Mouse (Mus musculus): Measurements from ENCODE around the gene Gpr61. TPM values are rescaled to one million over a fixed set of nuclear protein-coding genes. Genes with fewer than 3 reads are reported as not detected.
A peak's percentile ranks its signal among the peaks of the same experiment; 100 is the strongest.

Gene Gpr61
- polyA plus RNA-seq, 1 experiment from 2014 or later, result not detected

- no peaks in the 10 kb centered on the region for H3K36me3 ChIP-seq (replicated peaks; ENCODE audit: insufficient read depth, low read length)
These were observed 25.8 kb upstream of the Gpr61 start for GRCm38 (mm10) chr3:108180514-108180913.

DNA sequence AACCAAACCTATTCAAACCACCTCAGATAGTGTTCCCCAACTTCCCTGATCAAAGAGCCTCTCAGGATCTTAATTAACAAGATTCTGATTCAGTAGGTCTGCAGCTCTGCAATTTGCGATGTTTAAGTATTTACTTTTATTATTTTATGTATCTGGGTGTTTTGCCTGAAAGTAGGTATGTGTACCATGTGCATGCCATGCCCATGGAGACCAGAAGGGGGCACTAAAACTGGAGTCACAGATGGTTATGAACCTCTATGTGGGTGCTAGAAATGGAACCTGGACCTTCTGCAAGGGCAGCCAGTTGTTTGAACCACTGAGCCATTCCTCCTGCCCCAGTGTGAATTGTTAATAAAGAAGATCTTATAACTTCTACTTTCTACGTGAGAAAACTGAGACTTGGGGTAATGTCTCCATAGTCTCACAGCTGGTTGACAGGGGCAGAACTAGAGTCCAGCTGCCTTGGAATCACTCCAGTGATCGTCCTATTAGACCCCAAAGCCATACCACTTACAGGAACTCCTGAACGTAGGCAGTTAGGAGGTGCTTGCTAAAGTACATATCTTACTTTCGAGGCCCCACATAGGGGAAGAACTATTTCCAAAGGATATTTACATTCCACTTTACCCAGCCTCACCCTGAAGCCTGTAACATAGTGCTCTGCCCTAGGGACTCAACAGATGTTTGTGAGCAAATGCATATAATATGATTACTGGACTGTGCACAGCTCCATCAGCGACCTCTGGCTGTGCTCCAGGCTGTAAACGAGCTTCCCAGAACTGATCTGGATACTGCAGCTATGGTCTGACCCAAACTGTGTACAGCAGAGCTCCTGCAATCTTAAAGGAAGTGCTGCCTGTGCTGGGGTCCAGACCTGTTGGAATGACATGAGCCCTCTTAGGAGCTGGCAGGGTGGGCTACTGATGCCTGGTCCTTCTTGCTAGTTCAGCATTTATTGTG lies 24.4 kb upstream of the Gpr61 start:
- H3K27ac ChIP-seq (ENCODE audit: low read depth), result no peak overlapping the region
- DNase-seq, result no peak

More at GRCm38 (mm10) chr3:108180514-108180913, 25.8 kb upstream of the Gpr61 start:
- H3K27ac ChIP-seq (ENCODE audit: low read depth), result no peak overlapping the region
- H3K27me3 ChIP-seq (ENCODE audit: insufficient read depth, low read length), result no peaks in the 10 kb centered on the region
- H3K9me3 ChIP-seq (ENCODE audit: low read length), result no peaks in the 10 kb centered on the region
- DNase-seq (no peak), ATAC-seq (no peak)
- peaks cover 1% of the 10 kb centered on the region; the same call in 1 of the 2 replicates for H3K4me1 ChIP-seq (ENCODE audit: insufficient read depth)
- H3K4me3 ChIP-seq (ENCODE audit: low read depth, low read length), result no peak overlapping the region
- WGBS (ENCODE audit: insufficient replicate concordance), result 18% methylated on average over 2 of the region's 2 CpGs
- no peak overlapping the region for H3K4me2 ChIP-seq (ENCODE audit: low read depth, low read length)
- TF ChIP-seq EP300 (IDR thresholded peaks at IDR 0.05; ENCODE audit: low read depth) (no peak), CTCF (IDR thresholded peaks at IDR 0.05; ENCODE audit: low read depth) (no peak)
- H3K9ac ChIP-seq (replicated peaks), result no peak overlapping the region

GRCm38 (mm10) chr3:108174672-108175531 lies 20.2 kb upstream of the Gpr61 start:
- H3K9ac ChIP-seq (replicated peaks), result no peak overlapping the region
- no peak for TF ChIP-seq CTCF (IDR thresholded peaks at IDR 0.05; ENCODE audit: low read depth)
- no peak for ATAC-seq
- no peak overlapping the region for H3K27ac ChIP-seq (ENCODE audit: low read depth)
- no peak for DNase-seq
- H3K4me1 ChIP-seq (ENCODE audit: insufficient read depth), result no peaks in the 10 kb centered on the region
- H3K27me3 ChIP-seq (ENCODE audit: insufficient read depth, low read length), result no peaks in the 10 kb centered on the region
- H3K9me3 ChIP-seq (ENCODE audit: low read length), result no peaks in the 10 kb centered on the region
- H3K4me2 ChIP-seq (ENCODE audit: low read depth, low read length), result no peak overlapping the region
- WGBS (ENCODE audit: insufficient replicate concordance), result 46% methylated on average over 14 of the region's 14 CpGs
- no peaks in the 10 kb centered on the region for H3K36me3 ChIP-seq (replicated peaks; ENCODE audit: insufficient read depth, low read length)
- H3K4me3 ChIP-seq (ENCODE audit: low read depth, low read length), result no peak overlapping the region

More for the DNA sequence above, 24.4 kb upstream of the Gpr61 start:
- H3K27me3 ChIP-seq (ENCODE audit: insufficient read depth, low read length), result no peaks in the 10 kb centered on the region
- no peak overlapping the region for H3K9ac ChIP-seq (replicated peaks)
- H3K4me3 ChIP-seq (ENCODE audit: low read depth, low read length), result no peak overlapping the region
- no peak for ATAC-seq
- WGBS (ENCODE audit: insufficient replicate concordance), result 69% methylated on average over 7 of the region's 7 CpGs
- H3K9me3 ChIP-seq (ENCODE audit: low read length), result no peaks in the 10 kb centered on the region
- no peaks in the 10 kb centered on the region for H3K36me3 ChIP-seq (replicated peaks; ENCODE audit: insufficient read depth, low read length)
- no peaks in the 10 kb centered on the region for H3K4me1 ChIP-seq (ENCODE audit: insufficient read depth)
- TF ChIP-seq CTCF (IDR thresholded peaks at IDR 0.05; ENCODE audit: low read depth) (peak; percentile 31), EP300 (IDR thresholded peaks at IDR 0.05; ENCODE audit: low read depth) (no peak)
- H3K4me2 ChIP-seq (ENCODE audit: low read depth, low read length), result no peak overlapping the region

- Histone ChIP-seq H3K9me3 (ENCODE audit: low read length) (no peaks in the 10 kb centered on the region), H3K27ac (ENCODE audit: low read depth) (peak overlapping the region; percentile 39), H3K9ac (replicated peaks) (no peak overlapping the region), H3K27me3 (ENCODE audit: insufficient read depth, low read length) (no peaks in the 10 kb centered on the region; the same call in 1 of the 2 replicates), H3K4me1 (ENCODE audit: insufficient read depth) (0 out of 2 replicates have a peak, but pooled peaks cover 2% of the 10 kb centered on the region), H3K36me3 (replicated peaks; ENCODE audit: insufficient read depth, low read length) (no peaks in the 10 kb centered on the region), H3K4me3 (ENCODE audit: low read depth, low read length) (no peak overlapping the region), H3K4me2 (ENCODE audit: low read depth, low read length) (no peak overlapping the region)
- no peak for TF ChIP-seq CTCF (IDR thresholded peaks at IDR 0.05; ENCODE audit: low read depth)
- TF ChIP-seq EP300 (IDR thresholded peaks at IDR 0.05; ENCODE audit: low read depth), result no peak
- ATAC-seq (peak; percentile 40; the same call in 1 of the 2 replicates), DNase-seq (peak; percentile 58)
- WGBS (ENCODE audit: insufficient replicate concordance), result 45% methylated on average over 3 of the region's 3 CpGs
These were observed 14.5 kb upstream of the Gpr61 start for GRCm38 (mm10) chr3:108169199-108169598.

DNA sequence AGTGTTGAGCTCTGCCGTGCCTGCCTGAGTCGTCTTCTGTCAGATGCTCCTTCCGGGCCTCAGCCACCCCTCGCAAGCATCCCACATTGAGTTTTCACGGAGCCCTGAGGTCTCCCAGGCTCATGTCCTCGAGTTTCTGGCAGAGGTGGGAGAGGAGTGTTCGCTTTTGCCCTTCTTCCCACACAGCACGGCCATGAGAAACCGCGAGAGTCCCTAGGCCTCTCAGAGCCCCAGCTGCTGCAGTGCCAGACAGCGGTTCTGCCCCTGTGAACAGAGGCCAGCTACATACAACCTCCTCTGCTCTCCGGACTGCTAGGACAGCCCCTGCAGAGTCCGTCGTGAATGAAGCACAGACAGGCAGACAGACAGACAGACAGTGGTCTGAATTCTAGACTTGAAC lies 12.8 kb upstream of the Gpr61 start:
- H3K4me1 ChIP-seq (ENCODE audit: insufficient read depth), result 0 out of 2 replicates have a peak, but pooled peaks cover 2% of the 10 kb centered on the region
- 57% methylated on average over 14 of the region's 14 CpGs for WGBS (ENCODE audit: insufficient replicate concordance)
- H3K4me2 ChIP-seq (ENCODE audit: low read depth, low read length), result no peak overlapping the region
- peak overlapping the region; percentile 49; the same call in 1 of the 2 replicates for H3K27ac ChIP-seq (ENCODE audit: low read depth)
- no peak overlapping the region for H3K4me3 ChIP-seq (ENCODE audit: low read depth, low read length)
- H3K9ac ChIP-seq (replicated peaks), result no peak overlapping the region
- ATAC-seq (no peak), DNase-seq (no peak)
- H3K9me3 ChIP-seq (ENCODE audit: low read length), result no peaks in the 10 kb centered on the region
- TF ChIP-seq CTCF (IDR thresholded peaks at IDR 0.05; ENCODE audit: low read depth), result no peak
- TF ChIP-seq EP300 (IDR thresholded peaks at IDR 0.05; ENCODE audit: low read depth), result no peak
- H3K27me3 ChIP-seq (ENCODE audit: insufficient read depth, low read length), result no peaks in the 10 kb centered on the region; the same call in 1 of the 2 replicates
- no peaks in the 10 kb centered on the region for H3K36me3 ChIP-seq (replicated peaks; ENCODE audit: insufficient read depth, low read length)
